ENCODE assay signal across 6 mouse cellular contexts in genomic region chr5:75870666-75871065, GRCm38 (mm10).
"Had no signal": no experiment of that assay in that cellular context is flagged by ENCODE, and none has a peak within 500 bp of the region (broad histone marks: within the 10 kb centered on the region; RNA-seq: fewer than 3 reads in every experiment).

No protein-coding gene starts in this region.

- H3K4me2 ChIP-seq: limb, embryonic 15.5 days; midbrain, embryonic 12.5 days; neural tube, embryonic 13.5 days; stomach, embryonic 15.5 days had no signal

- H3K27me3 ChIP-seq: limb, embryonic 15.5 days; midbrain, embryonic 12.5 days; neural tube, embryonic 13.5 days; stomach, embryonic 15.5 days had no signal

- H3K36me3 ChIP-seq: limb, embryonic 15.5 days; midbrain, embryonic 12.5 days; neural tube, embryonic 13.5 days; stomach, embryonic 15.5 days had no signal

- H3K4me1 ChIP-seq: neural tube, embryonic 13.5 days; stomach, embryonic 15.5 days had no signal

- H3K9ac ChIP-seq: limb, embryonic 15.5 days; liver, embryonic 14.5 days; midbrain, embryonic 12.5 days; neural tube, embryonic 13.5 days; stomach, embryonic 15.5 days had no signal

- H3K9me3 ChIP-seq: limb, embryonic 15.5 days; stomach, embryonic 15.5 days had no signal

- ATAC-seq: midbrain, embryonic 16.5 days had no signal

- H3K4me3 ChIP-seq: limb, embryonic 15.5 days; midbrain, embryonic 12.5 days; neural tube, embryonic 13.5 days; stomach, embryonic 15.5 days had no signal

- H3K27ac ChIP-seq: limb, embryonic 15.5 days; liver, embryonic 14.5 days; neural tube, embryonic 13.5 days; stomach, embryonic 15.5 days had no signal
